Mouse (Mus musculus) small intestine, adult 2 months (tissue): ENCODE data around the gene Rfxap. TPM values are rescaled to one million over a fixed set of nuclear protein-coding genes. Genes with fewer than 3 reads are reported as not detected.
"Not testable (repeated sequence)": the region's sequence is repeated elsewhere in the genome, so short reads cannot be mapped to it uniquely, and the experiment has no call there.

Experiments
- H3K27ac ChIP-seq: fragments of 200-500 bp; 2 replicates; pipeline ENCODE4 v1.5.1; 2012; ENCODE audit warnings: low read depth, low read length, control low read depth, inconsistent platforms; ENCODE audit not compliant: insufficient read depth
- H3K27me3 ChIP-seq: fragments of 200-500 bp; 2 replicates; pipeline ENCODE4 v1.6.1; 2012; ENCODE audit warnings: mild to moderate bottlenecking, moderate library complexity, low read length, inconsistent platforms; ENCODE audit not compliant: control insufficient read depth, insufficient read depth
- H3K36me3 ChIP-seq: fragments of 200-500 bp; 2 replicates; pipeline ENCODE4 v1.6.1; 2012; ENCODE audit warnings: mild to moderate bottlenecking, low read length, control low read depth, inconsistent platforms; ENCODE audit not compliant: control insufficient read depth, insufficient read depth
- H3K4me1 ChIP-seq: fragments of 200-500 bp; 2 replicates; pipeline ENCODE4 v1.6.1; 2012; ENCODE audit warnings: low read length, inconsistent platforms, mixed read lengths; ENCODE audit not compliant: control insufficient read depth, insufficient read depth, insufficient read length
- H3K4me3 ChIP-seq: fragments of 200-500 bp; 2 replicates; pipeline ENCODE4 v1.5.1; 2012; ENCODE audit warnings: low read depth, mild to moderate bottlenecking, control low read depth, inconsistent platforms, low read length, moderate library complexity
- CTCF ChIP-seq: fragments of 200-500 bp; IDR thresholded peaks from 2 replicates; pipeline ENCODE4 v1.5.1; 2012; ENCODE audit warnings: low read depth, mild to moderate bottlenecking, control low read depth, inconsistent platforms, low read length, moderate library complexity, mixed read lengths; ENCODE audit not compliant: insufficient replicate concordance, insufficient read length; ENCODE audit errors: extremely low read depth
- POLR2A ChIP-seq: fragments of 200-500 bp; IDR thresholded peaks from 2 replicates; pipeline ENCODE4 v1.6.1; 2012; ENCODE audit warnings: low read depth, mild to moderate bottlenecking, control low read depth, inconsistent platforms, low read length, moderate library complexity
- WGBS: fragments of 180-500 bp; shearing (Covaris S2); methylation state at CpG from one replicate; pipeline ENCODE4 v1.1.7; 2018; 5-methylcytosine and 5-hydroxymethylcytosine counted together
- polyA plus RNA-seq: library from polyadenylated mRNA; depleted of rRNA; stranded (reverse); fragments of >200 nt; gene quantifications from 2 replicates; pipeline ENCODE4 v1.2.3, GENCODE M21; 2012

Gene Rfxap
- polyA plus RNA-seq, 1 experiment: 31.0 TPM

- Histone ChIP-seq H3K36me3 (no peaks in the 10 kb centered on the region), H3K27me3 (no peaks in the 10 kb centered on the region), H3K4me1 (no peaks in the 10 kb centered on the region), H3K4me3 (no peak overlapping the region), H3K27ac (no peak overlapping the region)
- 80% methylated on average over 14 of the region's 14 CpGs for WGBS
- TF ChIP-seq POLR2A (no peak), CTCF (no peak)
Observed at GRCm38 (mm10) chr3:54766034-54766433, 41.6 kb downstream of the Rfxap start.

GRCm38 (mm10) chr3:54765521-54765920 is 42.1 kb downstream of the Rfxap start:
- not testable (repeated sequence) for H3K27me3 ChIP-seq, H3K4me3 ChIP-seq, H3K4me1 ChIP-seq, H3K27ac ChIP-seq, H3K36me3 ChIP-seq
- 94% methylated on average over 6 of the region's 6 CpGs for WGBS

GRCm38 (mm10) chr3:54764418-54764817 is 43.2 kb downstream of the Rfxap start:
- H3K4me3 ChIP-seq: peak overlapping the region; percentile 44
- TF ChIP-seq POLR2A: no peak
- TF ChIP-seq CTCF: no peak
- no peaks in the 10 kb centered on the region for H3K27me3 ChIP-seq
- H3K27ac ChIP-seq: no peak overlapping the region
- 76% methylated on average over 18 of the region's 18 CpGs for WGBS
- no peaks in the 10 kb centered on the region for H3K4me1 ChIP-seq
- H3K36me3 ChIP-seq: no peaks in the 10 kb centered on the region

DNA sequence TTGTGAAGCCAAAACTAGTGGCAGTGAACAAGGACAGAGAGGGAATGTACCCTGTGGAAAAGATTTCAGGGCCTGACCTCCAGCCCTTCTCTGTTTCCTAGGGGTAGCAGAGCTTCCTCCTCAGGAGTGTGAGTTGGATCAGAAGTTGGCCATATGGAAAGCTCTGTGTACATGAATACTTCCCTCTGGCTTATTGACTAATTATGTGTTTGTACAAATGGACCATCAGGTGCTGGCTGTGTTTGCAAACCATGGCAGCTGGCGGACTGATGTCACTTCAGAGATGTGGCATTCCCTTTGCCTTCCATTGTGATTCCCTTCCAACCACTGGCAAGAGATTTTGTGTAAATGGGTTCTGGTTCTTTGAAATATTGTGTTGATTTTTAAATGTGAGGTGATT is 46.3 kb downstream of the Rfxap start:
- Histone ChIP-seq H3K4me3 (no peak overlapping the region), H3K36me3 (no peaks in the 10 kb centered on the region), H3K27ac (no peak overlapping the region), H3K4me1 (no peaks in the 10 kb centered on the region), H3K27me3 (no peaks in the 10 kb centered on the region)
- TF ChIP-seq POLR2A (no peak), CTCF (no peak)
- 77% methylated on average over 1 of the region's 1 CpGs for WGBS

DNA sequence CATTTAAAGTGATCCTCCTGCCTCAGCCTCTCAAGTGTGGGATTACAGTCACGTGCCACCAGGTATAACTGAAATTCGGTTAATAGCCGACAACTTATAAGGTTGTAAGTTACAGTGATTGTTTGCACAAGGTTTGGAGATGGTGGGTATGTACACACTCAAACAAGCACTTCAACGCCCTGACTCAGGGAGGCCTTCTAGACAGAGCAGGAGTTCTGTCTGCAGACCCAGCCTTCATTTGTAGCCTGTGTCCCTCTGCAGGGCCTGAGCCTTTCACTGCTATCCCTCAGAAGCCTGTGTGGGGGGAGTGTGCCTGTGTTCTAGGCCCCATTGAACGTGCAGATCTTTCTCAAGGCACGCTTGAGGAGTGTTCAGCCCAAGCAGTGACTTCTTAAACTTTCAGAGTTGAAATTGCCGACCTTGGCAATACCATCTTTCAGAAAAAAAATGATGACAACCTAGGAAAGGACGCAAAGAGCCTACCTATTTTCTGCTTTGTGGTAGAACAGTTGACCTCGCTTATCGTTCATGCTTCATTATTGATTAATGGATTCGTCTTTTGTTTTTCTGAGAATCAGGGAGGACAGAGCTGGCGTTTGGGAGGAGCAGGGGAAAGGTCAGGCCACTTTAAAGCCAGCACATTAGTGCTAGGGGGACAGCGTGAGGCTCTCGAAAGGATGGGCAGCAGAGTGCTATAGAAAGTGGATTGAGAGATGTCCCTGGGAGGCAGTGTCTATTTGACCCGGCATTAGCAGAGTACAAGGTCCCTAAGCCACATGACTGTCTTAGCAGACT is 47.1 kb downstream of the Rfxap start:
- no peak overlapping the region for H3K4me3 ChIP-seq
- peaks cover 3% of the 10 kb centered on the region for H3K4me1 ChIP-seq
- H3K27ac ChIP-seq: no peak overlapping the region
- H3K27me3 ChIP-seq: no peaks in the 10 kb centered on the region; the same call in 1 of the 2 replicates
- H3K36me3 ChIP-seq: no peaks in the 10 kb centered on the region
- no peak for TF ChIP-seq CTCF
- no peak for TF ChIP-seq POLR2A
- WGBS: 63% methylated on average over 15 of the region's 15 CpGs

GRCm38 (mm10) chr3:54759211-54759610 is 48.4 kb downstream of the Rfxap start:
- Histone ChIP-seq H3K4me1 (peaks cover 3% of the 10 kb centered on the region), H3K36me3 (no peaks in the 10 kb centered on the region), H3K4me3 (no peak overlapping the region), H3K27ac (no peak overlapping the region), H3K27me3 (no peaks in the 10 kb centered on the region; the same call in none of the 2 replicates)
- TF ChIP-seq POLR2A (no peak), CTCF (no peak)
- 76% methylated on average over 9 of the region's 9 CpGs for WGBS

DNA sequence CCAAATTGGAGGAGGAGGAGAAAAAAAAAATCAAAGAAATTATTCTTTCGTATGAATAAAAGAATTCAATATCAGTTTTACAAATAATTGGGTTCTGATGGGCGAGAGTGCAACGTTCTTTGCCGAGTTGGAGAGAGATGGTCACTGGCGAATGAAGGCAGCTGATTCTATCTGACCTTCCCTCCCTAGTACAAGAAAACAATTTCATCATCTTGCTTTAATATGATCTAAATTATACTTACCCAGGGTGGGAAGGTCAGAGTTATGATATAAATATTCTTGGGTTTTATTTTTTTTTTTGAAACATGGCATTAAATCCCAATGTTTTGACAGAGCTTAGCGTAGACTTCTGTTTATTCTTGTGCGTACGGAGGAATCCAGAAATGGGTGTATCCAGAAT is 50.1 kb downstream of the Rfxap start:
- H3K27ac ChIP-seq: no peak overlapping the region
- 73% methylated on average over 8 of the region's 8 CpGs for WGBS

More for the DNA sequence above, 50.1 kb downstream of the Rfxap start:
- Histone ChIP-seq H3K4me1 (peaks cover 3% of the 10 kb centered on the region), H3K4me3 (no peak overlapping the region), H3K27me3 (no peaks in the 10 kb centered on the region; the same call in none of the 2 replicates), H3K36me3 (no peaks in the 10 kb centered on the region)
- no peak for TF ChIP-seq CTCF
- no peak for TF ChIP-seq POLR2A
